Mouse (Mus musculus) heart, embryonic 12.5 days (tissue): Measurements from ENCODE around the gene Tns1. TPM values are rescaled to one million over a fixed set of nuclear protein-coding genes. Genes with fewer than 3 reads are reported as not detected.
A peak's percentile ranks its signal among the peaks of the same experiment; 100 is the strongest.

ENCODE experiments used
- ATAC-seq: fragments of 200-750 bp; cut with Nextera tagmentation; 2 replicates; pipeline ENCODE4 v1.8.0; 2017; ENCODE audit warnings: moderate TSS enrichment, moderate library complexity; ENCODE audit not compliant: insufficient number of reproducible peaks, low FRiP score
- H3K27ac ChIP-seq: fragments of 300-500 bp; sonication (generic); 2 replicates; pipeline ENCODE4 v1.5.1; 2016; ENCODE audit warnings: mild to moderate bottlenecking, moderate library complexity; ENCODE audit not compliant: poor library complexity, severe bottlenecking
- H3K27me3 ChIP-seq: fragments of 300-500 bp; sonication (generic); replicated peaks from 2 replicates; pipeline ENCODE4 v1.6.1; 2016; ENCODE audit warnings: mild to moderate bottlenecking, moderate library complexity
- H3K36me3 ChIP-seq: fragments of 300-500 bp; sonication (generic); 2 replicates; pipeline ENCODE4 v1.6.1; 2016; ENCODE audit warnings: mild to moderate bottlenecking, moderate library complexity
- H3K4me1 ChIP-seq: fragments of 300-500 bp; sonication (generic); replicated peaks from 2 replicates; pipeline ENCODE4 v1.6.1; 2016; ENCODE audit warnings: mild to moderate bottlenecking
- H3K4me2 ChIP-seq: fragments of 300-500 bp; sonication (generic); 2 replicates; pipeline ENCODE4 v1.6.1; 2016; ENCODE audit warnings: mild to moderate bottlenecking, moderate library complexity
- H3K4me3 ChIP-seq: fragments of 300-500 bp; sonication (generic); 2 replicates; pipeline ENCODE4 v1.5.1; 2016; ENCODE audit warnings: mild to moderate bottlenecking
- H3K9ac ChIP-seq: fragments of 300-500 bp; sonication (generic); 2 replicates; pipeline ENCODE4 v1.6.1; 2016; ENCODE audit warnings: mild to moderate bottlenecking, moderate library complexity
- H3K9me3 ChIP-seq: fragments of 300-500 bp; sonication (generic); replicated peaks from 2 replicates; pipeline ENCODE4 v1.6.1; 2016; ENCODE audit warnings: mild to moderate bottlenecking, moderate library complexity
- WGBS: fragments of 180-500 bp; shearing (Covaris S2); methylation state at CpG from one replicate; pipeline ENCODE4 v1.1.7; 2016; 5-methylcytosine and 5-hydroxymethylcytosine counted together
- polyA plus RNA-seq: library from polyadenylated mRNA; unstranded; fragments of >200 nt; fragmentation: Nextera tagmentation; extraction: Ambion mirVana; gene quantifications from 2 replicates; pipeline ENCODE4 v1.2.1, GENCODE M21; 2016

Tns1 gene
- polyA plus RNA-seq, 1 experiment from 2014 or later, result 115 TPM

GRCm38 (mm10) chr1:73919909-73920308 is 204.3 kb downstream of the Tns1 start:
- Histone ChIP-seq H3K9me3 (no peaks in the 10 kb centered on the region), H3K9ac (no peak overlapping the region), H3K36me3 (peaks cover 98% of the 10 kb centered on the region), H3K27ac (peak overlapping the region; percentile 90), H3K27me3 (no peaks in the 10 kb centered on the region), H3K4me3 (no peak overlapping the region), H3K4me1 (peaks cover 84% of the 10 kb centered on the region), H3K4me2 (no peak overlapping the region)
- 41% methylated on average over 3 of the region's 3 CpGs for WGBS
- ATAC-seq, result peak; percentile 26; the same call in 1 of the 2 replicates

DNA sequence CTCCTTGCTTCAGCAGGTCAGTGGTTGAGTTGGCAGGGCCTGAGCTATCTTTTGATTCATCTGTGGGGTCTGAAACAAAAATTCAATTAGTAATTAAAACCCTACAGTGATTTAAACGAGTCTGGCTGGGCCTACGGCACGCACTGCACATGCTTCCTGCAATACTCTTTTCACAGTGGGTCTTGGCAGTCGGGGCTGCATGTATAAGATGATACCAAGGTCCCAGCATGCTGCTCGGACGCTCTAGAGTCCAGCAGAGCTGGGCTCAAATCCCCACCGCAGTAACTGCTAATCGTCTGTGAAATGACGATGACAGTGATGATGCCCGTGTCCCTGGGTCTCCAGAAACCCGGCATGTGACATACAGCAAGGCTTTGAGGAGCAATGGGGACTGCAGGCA is 206.2 kb downstream of the Tns1 start:
- H3K27me3 ChIP-seq, result no peaks in the 10 kb centered on the region
- peaks cover 81% of the 10 kb centered on the region for H3K4me1 ChIP-seq
- H3K27ac ChIP-seq, result no peak overlapping the region
- no peak overlapping the region for H3K4me3 ChIP-seq
- no peak overlapping the region for H3K4me2 ChIP-seq
- 82% methylated on average over 11 of the region's 11 CpGs for WGBS
- peaks cover 98% of the 10 kb centered on the region for H3K36me3 ChIP-seq
- no peaks in the 10 kb centered on the region for H3K9me3 ChIP-seq
- H3K9ac ChIP-seq, result no peak overlapping the region
- ATAC-seq, result no peak

- ATAC-seq, result no peak
- peaks cover 71% of the 10 kb centered on the region for H3K4me1 ChIP-seq
- H3K4me2 ChIP-seq, result no peak overlapping the region
- peak overlapping the region; percentile 72 for H3K27ac ChIP-seq
- 74% methylated on average over 1 of the region's 1 CpGs for WGBS
- 0 out of 2 replicates have a peak overlapping the region, but pooled peaks have one; percentile 1 for H3K9ac ChIP-seq
- H3K9me3 ChIP-seq, result no peaks in the 10 kb centered on the region
- H3K27me3 ChIP-seq, result no peaks in the 10 kb centered on the region
- H3K4me3 ChIP-seq, result no peak overlapping the region
- H3K36me3 ChIP-seq, result peaks cover 96% of the 10 kb centered on the region
Observed at GRCm38 (mm10) chr1:73916298-73916697, 208.0 kb downstream of the Tns1 start.

GRCm38 (mm10) chr1:73915218-73916070 is 208.8 kb downstream of the Tns1 start:
- H3K4me2 ChIP-seq, result 0 out of 2 replicates have a peak overlapping the region, but pooled peaks have one; percentile 14
- WGBS, result 36% methylated on average over 8 of the region's 8 CpGs
- ATAC-seq, result no peak
- H3K27me3 ChIP-seq, result no peaks in the 10 kb centered on the region
- peaks cover 64% of the 10 kb centered on the region for H3K4me1 ChIP-seq
- H3K27ac ChIP-seq, result peak overlapping the region; percentile 72
- no peaks in the 10 kb centered on the region for H3K9me3 ChIP-seq
- H3K36me3 ChIP-seq, result peaks cover 91% of the 10 kb centered on the region
- no peak overlapping the region for H3K4me3 ChIP-seq
- peak overlapping the region; percentile 40; the same call in 1 of the 2 replicates for H3K9ac ChIP-seq

- peaks cover 91% of the 10 kb centered on the region for H3K36me3 ChIP-seq
- no peaks in the 10 kb centered on the region for H3K9me3 ChIP-seq
- H3K4me1 ChIP-seq, result peaks cover 52% of the 10 kb centered on the region
- peak overlapping the region; percentile 72; the same call in 1 of the 2 replicates for H3K27ac ChIP-seq
- no peak overlapping the region for H3K4me3 ChIP-seq
- no peaks in the 10 kb centered on the region for H3K27me3 ChIP-seq
- 26% methylated on average over 9 of the region's 9 CpGs for WGBS
- ATAC-seq, result no peak
- no peak overlapping the region for H3K4me2 ChIP-seq
- H3K9ac ChIP-seq, result peak overlapping the region; percentile 4; the same call in 1 of the 2 replicates
Observed at GRCm38 (mm10) chr1:73914076-73914475, 210.2 kb downstream of the Tns1 start.

- H3K27me3 ChIP-seq, result no peaks in the 10 kb centered on the region
- peaks cover 52% of the 10 kb centered on the region for H3K4me1 ChIP-seq
- H3K4me2 ChIP-seq, result no peak overlapping the region
- ATAC-seq, result no peak
- peak overlapping the region; percentile 4; the same call in 1 of the 2 replicates for H3K9ac ChIP-seq
- H3K4me3 ChIP-seq, result no peak overlapping the region
- no peaks in the 10 kb centered on the region for H3K9me3 ChIP-seq
- WGBS, result 72% methylated on average over 19 of the region's 19 CpGs
- no peak overlapping the region for H3K27ac ChIP-seq
- peaks cover 86% of the 10 kb centered on the region for H3K36me3 ChIP-seq
Observed at GRCm38 (mm10) chr1:73913071-73914005, 210.9 kb downstream of the Tns1 start.

GRCm38 (mm10) chr1:73912466-73912865 is 211.8 kb downstream of the Tns1 start:
- 82% methylated on average over 10 of the region's 10 CpGs for WGBS
- Histone ChIP-seq H3K4me2 (no peak overlapping the region), H3K36me3 (peaks cover 81% of the 10 kb centered on the region), H3K4me1 (peaks cover 45% of the 10 kb centered on the region), H3K27me3 (no peaks in the 10 kb centered on the region), H3K9me3 (no peaks in the 10 kb centered on the region), H3K9ac (no peak overlapping the region), H3K4me3 (no peak overlapping the region), H3K27ac (no peak overlapping the region)
- no peak for ATAC-seq

DNA sequence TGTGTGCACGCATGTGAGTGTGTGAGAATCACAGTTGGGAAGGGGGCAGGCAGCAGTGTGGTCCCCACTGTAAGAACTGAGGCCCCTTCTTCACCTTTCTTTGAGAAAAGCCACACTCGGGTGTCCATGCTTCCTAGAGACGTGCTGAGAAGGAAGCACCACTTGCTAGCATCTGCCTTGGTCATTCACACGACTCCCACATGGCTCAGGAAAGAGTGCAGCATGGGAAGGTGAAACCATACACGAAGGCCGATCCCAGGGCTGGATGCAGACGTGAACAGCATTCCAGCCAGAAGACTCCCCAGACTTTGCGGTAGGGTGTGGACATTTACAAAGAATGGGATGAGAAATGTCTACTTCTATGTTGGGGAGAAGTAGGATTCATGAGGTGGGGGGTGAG is 212.3 kb downstream of the Tns1 start:
- no peaks in the 10 kb centered on the region for H3K9me3 ChIP-seq
- H3K27ac ChIP-seq, result no peak overlapping the region
- no peak for ATAC-seq
- H3K4me1 ChIP-seq, result peaks cover 40% of the 10 kb centered on the region
- 77% methylated on average over 8 of the region's 8 CpGs for WGBS
- peaks cover 81% of the 10 kb centered on the region for H3K36me3 ChIP-seq
- no peak overlapping the region for H3K4me3 ChIP-seq
- H3K4me2 ChIP-seq, result no peak overlapping the region
- H3K9ac ChIP-seq, result no peak overlapping the region
- no peaks in the 10 kb centered on the region for H3K27me3 ChIP-seq

DNA sequence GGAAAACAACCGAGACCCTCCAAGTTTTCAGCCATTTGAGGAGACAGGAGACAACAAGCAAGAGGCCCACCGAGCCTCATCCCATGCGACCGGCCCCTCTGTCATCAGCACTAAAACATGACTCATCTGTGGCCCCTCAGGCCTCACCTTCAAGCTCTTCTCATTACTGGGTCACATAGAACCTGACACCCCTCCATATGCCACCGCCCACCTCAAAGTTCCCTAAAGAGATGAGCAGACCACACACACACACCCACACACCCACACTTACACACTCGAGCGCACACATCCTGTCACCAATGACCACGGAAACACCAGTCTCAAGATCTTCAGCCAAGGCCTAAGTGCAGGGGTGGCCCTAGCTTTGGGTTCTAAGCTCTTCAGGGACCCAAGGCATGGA is 213.5 kb downstream of the Tns1 start:
- H3K4me3 ChIP-seq, result no peak overlapping the region
- H3K36me3 ChIP-seq, result peaks cover 70% of the 10 kb centered on the region
- no peak overlapping the region; the same call in 1 of the 2 replicates for H3K27ac ChIP-seq
- H3K4me2 ChIP-seq, result no peak overlapping the region
- ATAC-seq, result no peak
- H3K9ac ChIP-seq, result no peak overlapping the region
- WGBS, result 81% methylated on average over 8 of the region's 8 CpGs
- H3K4me1 ChIP-seq, result peaks cover 40% of the 10 kb centered on the region
- H3K9me3 ChIP-seq, result no peaks in the 10 kb centered on the region
- H3K27me3 ChIP-seq, result no peaks in the 10 kb centered on the region

- no peak overlapping the region for H3K9ac ChIP-seq
- H3K4me1 ChIP-seq, result peaks cover 40% of the 10 kb centered on the region
- H3K27ac ChIP-seq, result no peak overlapping the region
- H3K27me3 ChIP-seq, result no peaks in the 10 kb centered on the region
- H3K36me3 ChIP-seq, result peaks cover 65% of the 10 kb centered on the region
- no peak overlapping the region for H3K4me3 ChIP-seq
- no peak overlapping the region for H3K4me2 ChIP-seq
- H3K9me3 ChIP-seq, result no peaks in the 10 kb centered on the region
- no peak for ATAC-seq
- WGBS, result 81% methylated on average over 8 of the region's 8 CpGs
Observed at GRCm38 (mm10) chr1:73910111-73910510, 214.1 kb downstream of the Tns1 start.
